7 mouse cellular contexts compared by ENCODE assay signal in the genomic region with DNA sequence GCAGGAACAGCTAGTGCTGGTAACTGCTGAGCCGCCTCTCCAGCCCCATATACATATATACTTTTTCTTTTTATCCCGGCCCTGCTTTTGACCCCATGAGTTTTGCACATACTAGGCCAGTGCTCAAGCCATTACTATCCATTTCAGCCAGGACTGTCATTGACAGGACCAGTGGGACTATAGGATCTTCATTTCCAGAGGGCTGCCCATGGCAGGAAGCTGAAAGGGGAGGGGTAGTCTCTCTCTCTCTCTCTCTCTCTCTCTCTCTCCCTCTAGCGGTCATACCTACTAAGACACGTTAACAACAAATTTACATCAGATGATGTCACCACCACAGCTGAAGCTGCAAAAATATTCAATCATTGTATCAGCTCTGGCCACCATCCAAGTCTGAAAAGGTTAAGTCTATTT. TPM values are rescaled to one million over a fixed set of nuclear protein-coding genes. Genes with fewer than 3 reads are reported as not detected.
A peak's percentile ranks its signal among the peaks of the same experiment; 100 is the strongest.
DNase-seq lines count a peak whose midpoint lies in the region; ATAC-seq and TF ChIP-seq lines count a peak whose summit lies in the region.

No protein-coding gene starts in this region.

- H3K4me3 ChIP-seq in layer of hippocampus, adult 2 months, result no peak overlapping the region
- H3K4me3 ChIP-seq in liver, embryonic 15.5 days (replicated peaks), result no peak overlapping the region
- no peak overlapping the region for H3K4me3 ChIP-seq in thymus, adult 2 months (ENCODE audit: control insufficient read depth, insufficient read depth, low read length)

- no peak overlapping the region for H3K9ac ChIP-seq in liver, embryonic 15.5 days

- no peaks in the 10 kb centered on the region for H3K36me3 ChIP-seq in liver, embryonic 15.5 days (replicated peaks)
- H3K36me3 ChIP-seq in thymus, adult 2 months (ENCODE audit: control insufficient read depth, insufficient read depth, low read length), result no peaks in the 10 kb centered on the region

- TF ChIP-seq CTCF in layer of hippocampus, adult 2 months (conservative IDR thresholded peaks at IDR 0.05), result peak; percentile 80
- TF ChIP-seq CTCF in thymus, adult 2 months (IDR thresholded peaks at IDR 0.05; ENCODE audit: borderline replicate concordance, control insufficient read depth, extremely low read depth, insufficient read depth, low read length, poor library complexity), result no peak

- peak; percentile 37 to 52 for DNase-seq in layer of hippocampus, adult 2 months (ENCODE audit: low spot score in 2 of 2)
- DNase-seq in layer of hippocampus, adult 11-12 months (ENCODE audit: low spot score), result no peak
- DNase-seq in T-cell, adult 2 months (ENCODE audit: low spot score), result peak; percentile 53
- DNase-seq in embryo, embryonic 9.5 days (ENCODE audit: extremely low spot score), result peak; percentile 70
- no peak for DNase-seq in thymus, adult 2 months
- DNase-seq in testis, postnatal 14 days (ENCODE audit: low spot score), result no peak

- no peaks in the 10 kb centered on the region for H3K9me3 ChIP-seq in liver, embryonic 15.5 days (replicated peaks)

- no peak for TF ChIP-seq POLR2A in thymus, adult 2 months (IDR thresholded peaks at IDR 0.05; ENCODE audit: control insufficient read depth, extremely low read depth, insufficient read depth, low read length, poor library complexity)

- 16% methylated on average over 4 of the region's 4 CpGs for WGBS in liver, embryonic 15.5 days (ENCODE audit: insufficient replicate concordance)
- WGBS in thymus, adult 2 months, result 27% methylated on average over 4 of the region's 4 CpGs

- H3K27ac ChIP-seq in layer of hippocampus, adult 2 months, result no peak overlapping the region
- 0 out of 2 replicates have a peak overlapping the region, but pooled peaks have one; percentile 24 for H3K27ac ChIP-seq in liver, embryonic 15.5 days (replicated peaks)
- peak overlapping the region; percentile 47; the same call in 1 of the 2 replicates for H3K27ac ChIP-seq in thymus, adult 2 months (ENCODE audit: control insufficient read depth, insufficient read depth, low read length)

- no peak for ATAC-seq in liver, embryonic 15.5 days (ENCODE audit: insufficient read depth)

- H3K4me1 ChIP-seq in liver, embryonic 15.5 days (replicated peaks), result peaks cover 76% of the 10 kb centered on the region
- peaks cover 63% of the 10 kb centered on the region for H3K4me1 ChIP-seq in thymus, adult 2 months (replicated peaks; ENCODE audit: control insufficient read depth, insufficient read depth, low read length)

- peaks cover 22% of the 10 kb centered on the region for H3K27me3 ChIP-seq in liver, embryonic 15.5 days
- no peaks in the 10 kb centered on the region for H3K27me3 ChIP-seq in thymus, adult 2 months (ENCODE audit: control insufficient read depth, insufficient read depth, low read length)

- no peak overlapping the region for H3K4me2 ChIP-seq in liver, embryonic 15.5 days

RNA-seq across cellular contexts. Expression of a gene that starts 1.9 kb away (rescaled TPM):
- 1 to 10 TPM; 4.1 to 5.0 TPM for total RNA-seq in layer of hippocampus, adult 2 months (2021)
- 3.5 TPM in 2 replicates for polyA plus RNA-seq in liver, embryonic 15.5 days (2015; fragmentation: Nextera tagmentation; extraction: Ambion mirVana)
- polyA plus RNA-seq in thymus, adult 2 months (2012; rRNA removed), result 22.5 and 28.8 TPM in 2 replicates

RNA-seq across cellular contexts. Expression of a gene that starts 3.3 kb away (rescaled TPM):
- total RNA-seq in layer of hippocampus, adult 2 months (2021), result 1 to 10 TPM; 4.2 to 5.0 TPM
- 0.23 and 0.24 TPM in 2 replicates for polyA plus RNA-seq in liver, embryonic 15.5 days (2015; fragmentation: Nextera tagmentation; extraction: Ambion mirVana)
- polyA plus RNA-seq in thymus, adult 2 months (2012; rRNA removed), result 2.8 and 3.3 TPM in 2 replicates

RNA-seq across cellular contexts. Expression of a gene that starts 24.9 kb away (rescaled TPM):
- total RNA-seq in layer of hippocampus, adult 2 months (2021), result 10 to 100 TPM; 29.7 to 31.4 TPM
- 7.7 and 9.1 TPM in 2 replicates for polyA plus RNA-seq in liver, embryonic 15.5 days (2015; fragmentation: Nextera tagmentation; extraction: Ambion mirVana)
- 81.9 and 84.7 TPM in 2 replicates for polyA plus RNA-seq in thymus, adult 2 months (2012; rRNA removed)

RNA-seq across cellular contexts. Expression of a gene that starts 25.6 kb away (rescaled TPM):
- total RNA-seq in layer of hippocampus, adult 2 months (2021), result 10 to 100 TPM; 33.6 to 38.6 TPM
- 1.8 and 2.3 TPM in 2 replicates for polyA plus RNA-seq in liver, embryonic 15.5 days (2015; fragmentation: Nextera tagmentation; extraction: Ambion mirVana)
- polyA plus RNA-seq in thymus, adult 2 months (2012; rRNA removed), result 16.3 and 19.1 TPM in 2 replicates

RNA-seq across cellular contexts. Expression of a gene that starts 28.4 kb away (rescaled TPM):
- total RNA-seq in layer of hippocampus, adult 2 months (2021), result 10 to 100 TPM; 34.0 to 46.8 TPM
- 2.2 and 2.6 TPM in 2 replicates for polyA plus RNA-seq in liver, embryonic 15.5 days (2015; fragmentation: Nextera tagmentation; extraction: Ambion mirVana)
- 100 and 115 TPM in 2 replicates for polyA plus RNA-seq in thymus, adult 2 months (2012; rRNA removed)

Comparison
In these comparisons a context has a peak if more than half of its experiments do, and no peak if none do; other contexts are left out.
1. DNase-seq: peak in layer of hippocampus, adult 2 months (2 of 2), T-cell, adult 2 months (single experiment) and embryo, embryonic 9.5 days (single experiment); none in layer of hippocampus, adult 11-12 months (single experiment), thymus, adult 2 months (single experiment) and testis, postnatal 14 days (single experiment).